Mouse (Mus musculus) heart, adult 2 months (tissue): ENCODE measurements at regions not wholly inside any gene's neighbourhood (a gene's known extent, or its start where the extent isn't known, plus 50 kb on each side); places are given as distances from the start of the nearest gene placed in this dataset.

Source experiments
- DNase-seq, 2 experiments: peaks; one replicate each; pipeline ENCODE4 v3.0.0; 2021
- H3K27ac ChIP-seq: fragments of 200-600 bp; 2 replicates; pipeline ENCODE4 v1.8.1; 2022
- H3K27me3 ChIP-seq: fragments of 200-500 bp; 2 replicates; pipeline ENCODE4 v1.6.1; 2012; ENCODE audit warnings: mild to moderate bottlenecking, low read length, inconsistent platforms, mixed read lengths; ENCODE audit not compliant: control insufficient read depth, insufficient read depth
- H3K36me3 ChIP-seq: fragments of 200-500 bp; 2 replicates; pipeline ENCODE4 v1.6.1; 2012; ENCODE audit warnings: low read length, inconsistent platforms; ENCODE audit not compliant: control insufficient read depth, insufficient read depth
- H3K4me1 ChIP-seq: fragments of 200-500 bp; 2 replicates; pipeline ENCODE4 v1.6.1; 2011; ENCODE audit warnings: low read length; ENCODE audit not compliant: control insufficient read depth, insufficient read depth
- H3K4me3 ChIP-seq: fragments of 200-600 bp; 2 replicates; pipeline ENCODE4 v1.8.1; 2022
- H3K79me2 ChIP-seq: fragments of 200-500 bp; replicated peaks from 2 replicates; pipeline ENCODE4 v1.6.1; 2012; ENCODE audit warnings: mild to moderate bottlenecking, inconsistent platforms, low read length, moderate library complexity, mixed read lengths; ENCODE audit not compliant: control insufficient read depth, insufficient read depth
- H3K9ac ChIP-seq: fragments of 200-500 bp; 2 replicates; pipeline ENCODE4 v1.6.1; 2012; ENCODE audit warnings: low read depth, mild to moderate bottlenecking, control low read depth, inconsistent platforms, low read length, mixed read lengths
- CTCF ChIP-seq: fragments of 200-600 bp; IDR thresholded peaks from 2 replicates; pipeline ENCODE4 v1.8.1; 2022; ENCODE audit warnings: antibody characterized with exemption, mild to moderate bottlenecking, moderate library complexity
- EP300 ChIP-seq: fragments of 200-500 bp; IDR thresholded peaks from 2 replicates; pipeline ENCODE4 v1.6.1; 2011; ENCODE audit warnings: low read depth, low read length, control low read depth; ENCODE audit not compliant: insufficient read depth
- POLR2A ChIP-seq: fragments of 200-500 bp; IDR thresholded peaks from 2 replicates; pipeline ENCODE4 v1.6.1; 2011; ENCODE audit warnings: mild to moderate bottlenecking, low read depth, low read length, control low read depth; ENCODE audit not compliant: insufficient read depth
- WGBS: fragments of 180-500 bp; shearing (Covaris S2); methylation state at CpG from one replicate; pipeline ENCODE4 v1.1.7; 2018; 5-methylcytosine and 5-hydroxymethylcytosine counted together
- intact Hi-C: fragments of 180-260 bp; cut with DNase I; formaldehyde crosslinking; loops from one replicate; pipeline ENCODE4 v1.15.1; 2025

- Histone ChIP-seq H3K27ac (no peak overlapping the region), H3K36me3 (no peaks in the 10 kb centered on the region), H3K27me3 (no peaks in the 10 kb centered on the region), H3K9ac (no peak overlapping the region), H3K4me1 (no peaks in the 10 kb centered on the region), H3K79me2 (no peaks in the 10 kb centered on the region), H3K4me3 (no peak overlapping the region)
- no peak for TF ChIP-seq CTCF
- no peak for TF ChIP-seq EP300
- 81% methylated on average over 3 of the region's 3 CpGs for WGBS
- intact Hi-C loops, result no loop called here
- DNase-seq, result no peak
Observed at GRCm38 (mm10) chr17:68057264-68057663, 53.3 kb upstream of the Arhgap28 start.

GRCm38 (mm10) chr17:68060455-68060854 lies 56.5 kb upstream of the Arhgap28 start:
- intact Hi-C loops, result no loop called here
- no peaks in the 10 kb centered on the region for H3K79me2 ChIP-seq
- 74% methylated on average over 3 of the region's 3 CpGs for WGBS
- no peaks in the 10 kb centered on the region for H3K36me3 ChIP-seq
- TF ChIP-seq CTCF, result no peak
- TF ChIP-seq POLR2A, result no peak
- TF ChIP-seq EP300, result no peak
- DNase-seq, result no peak
- H3K4me1 ChIP-seq, result no peaks in the 10 kb centered on the region
- no peak overlapping the region for H3K27ac ChIP-seq
- H3K27me3 ChIP-seq, result no peaks in the 10 kb centered on the region
- H3K9ac ChIP-seq, result no peak overlapping the region
- no peak overlapping the region for H3K4me3 ChIP-seq

GRCm38 (mm10) chr17:68065751-68066150 lies 61.8 kb upstream of the Arhgap28 start:
- peak in 1 of 2 experiments; percentile 19 for DNase-seq
- no peak for TF ChIP-seq POLR2A
- TF ChIP-seq CTCF, result no peak
- no peak for TF ChIP-seq EP300
- Histone ChIP-seq H3K9ac (no peak overlapping the region), H3K36me3 (no peaks in the 10 kb centered on the region), H3K27me3 (no peaks in the 10 kb centered on the region), H3K79me2 (no peaks in the 10 kb centered on the region), H3K27ac (no peak overlapping the region), H3K4me3 (no peak overlapping the region), H3K4me1 (no peaks in the 10 kb centered on the region; the same call in 1 of the 2 replicates)
- intact Hi-C loops, result no loop called here
- WGBS, result 76% methylated on average over 9 of the region's 9 CpGs

- Histone ChIP-seq H3K9ac (no peak overlapping the region), H3K79me2 (no peaks in the 10 kb centered on the region), H3K27ac (no peak overlapping the region), H3K4me1 (no peaks in the 10 kb centered on the region; the same call in 1 of the 2 replicates), H3K27me3 (no peaks in the 10 kb centered on the region), H3K4me3 (no peak overlapping the region), H3K36me3 (no peaks in the 10 kb centered on the region)
- 86% methylated on average over 2 of the region's 2 CpGs for WGBS
- DNase-seq, result no peak
- TF ChIP-seq POLR2A, result no peak
- TF ChIP-seq CTCF, result no peak
- no peak for TF ChIP-seq EP300
- intact Hi-C loops, result no loop called here
Observed at GRCm38 (mm10) chr17:68066204-68066603, 62.3 kb upstream of the Arhgap28 start.

- H3K4me1 ChIP-seq, result no peaks in the 10 kb centered on the region; the same call in 1 of the 2 replicates
Observed at GRCm38 (mm10) chr17:68069008-68069407, 65.1 kb upstream of the Arhgap28 start.

GRCm38 (mm10) chr17:68069484-68069883 lies 65.6 kb upstream of the Arhgap28 start:
- intact Hi-C loops, result no loop called here
- H3K27me3 ChIP-seq, result no peaks in the 10 kb centered on the region
- H3K79me2 ChIP-seq, result no peaks in the 10 kb centered on the region
- no peaks in the 10 kb centered on the region; the same call in 1 of the 2 replicates for H3K4me1 ChIP-seq
- H3K36me3 ChIP-seq, result no peaks in the 10 kb centered on the region
- H3K4me3 ChIP-seq, result no peak overlapping the region
- 80% methylated on average over 5 of the region's 5 CpGs for WGBS
- TF ChIP-seq CTCF (no peak), POLR2A (no peak), EP300 (no peak)
- H3K9ac ChIP-seq, result no peak overlapping the region
- no peak overlapping the region for H3K27ac ChIP-seq
- no peak for DNase-seq

More at GRCm38 (mm10) chr17:68069008-68069407, 65.1 kb upstream of the Arhgap28 start:
- no peaks in the 10 kb centered on the region for H3K79me2 ChIP-seq
- no peak for TF ChIP-seq POLR2A
- TF ChIP-seq CTCF, result no peak
- TF ChIP-seq EP300, result no peak
- no peaks in the 10 kb centered on the region for H3K27me3 ChIP-seq
- DNase-seq, result no peak
- H3K27ac ChIP-seq, result no peak overlapping the region
- intact Hi-C loops, result no loop called here
- no peak overlapping the region for H3K4me3 ChIP-seq
- WGBS, result 69% methylated on average over 7 of the region's 7 CpGs
- no peaks in the 10 kb centered on the region for H3K36me3 ChIP-seq
- H3K9ac ChIP-seq, result no peak overlapping the region
